23 mouse cellular contexts compared by ENCODE assay signal in genomic region chr12:3173325-3173724, GRCm38 (mm10).
DNase-seq lines count a peak whose midpoint lies in the region; ATAC-seq and TF ChIP-seq lines count a peak whose summit lies in the region.
"Had no signal": no experiment of that assay in that cellular context is flagged by ENCODE, and none has a peak within 500 bp of the region (broad histone marks: within the 10 kb centered on the region; RNA-seq: fewer than 3 reads in every experiment).

No protein-coding gene starts in this region.

- H3K4me3 ChIP-seq in lung, adult 2 months (replicated peaks; ENCODE audit: extremely low read depth, low read depth, low read length) = no peak overlapping the region
- H3K4me3 ChIP-seq: embryonic facial prominence, embryonic 12.5 days; embryonic facial prominence, embryonic 15.5 days; gastrocnemius, adult 2 months; hindbrain, embryonic 13.5 days; intestine, embryonic 15.5 days had no signal

- H3K4me1 ChIP-seq in lung, adult 2 months (ENCODE audit: control insufficient read depth, insufficient read depth, low read length) = no peaks in the 10 kb centered on the region
- H3K4me1 ChIP-seq: embryonic facial prominence, embryonic 12.5 days; embryonic facial prominence, embryonic 15.5 days; hindbrain, embryonic 13.5 days; intestine, embryonic 15.5 days had no signal

- TF ChIP-seq POLR2A in lung, adult 2 months (IDR thresholded peaks at IDR 0.05; ENCODE audit: borderline replicate concordance, extremely low read depth, low read depth, low read length) = no peak

- ATAC-seq in megakaryocyte progenitor cell, adult 5-6 weeks (replicated peaks; ENCODE audit: poor library complexity) = peak; percentile 29
- ATAC-seq: CD4-positive, CD25-positive, alpha-beta regulatory T cell, adult 4 months; forebrain, embryonic 14.5 days; forebrain, postnatal 0 days; hindbrain, embryonic 16.5 days; intestine, embryonic 15.5 days had no signal

- TF ChIP-seq CTCF in lung, adult 2 months (IDR thresholded peaks at IDR 0.05; ENCODE audit: insufficient read depth, low read length) = no peak

- DNase-seq in ES-CJ7 (ENCODE audit: low read depth, low spot score) (peak; percentile 46), R1 (ENCODE audit: low read depth, low spot score) (peak; percentile 53)
- DNase-seq in urinary bladder, postnatal 4 days (ENCODE audit: low spot score in 2 of 2) = no peak
- DNase-seq in lung, adult 2 months = no peak
- no peak for DNase-seq in embryo, embryonic 11 days
- DNase-seq: adrenal gland, postnatal 14 days; cerebellum, adult 11 months; cerebellum, adult 8-10 months; cerebellum, postnatal 10 days; cerebellum, postnatal 36 days; forebrain, postnatal 0 days; gastrocnemius, adult 2 months; gastrocnemius, postnatal 14 days; heart, adult 11 months; kidney, adult 11 months had no signal

- WGBS in lung, adult 2 months = 56% methylated on average over 2 of the region's 2 CpGs

Comparison
In these comparisons a context has a peak if more than half of its experiments do, and no peak if none do; other contexts are left out.
1. DNase-seq: peak in ES-CJ7 (single experiment) and R1 (single experiment); none in urinary bladder, postnatal 4 days (0 of 2), lung, adult 2 months (single experiment) and embryo, embryonic 11 days (single experiment).